Mouse (Mus musculus): Measurements from ENCODE around the gene Ripor2.

- TF ChIP-seq CTCF (IDR thresholded peaks at IDR 0.05; ENCODE audit: low read depth) (peak; percentile 20; the same call in 1 of the 2 replicates), EP300 (IDR thresholded peaks at IDR 0.05; ENCODE audit: low read depth) (no peak)
These were observed 58.2 kb downstream of the Ripor2 start for GRCm38 (mm10) chr13:24640166-24640560.
